Mouse (Mus musculus) midbrain, embryonic 11.5 days (tissue): ENCODE data around the gene Map1lc3a. TPM values are rescaled to one million over a fixed set of nuclear protein-coding genes. Genes with fewer than 3 reads are reported as not detected.

Experiments used
- ATAC-seq: fragments of 200-750 bp; cut with Nextera tagmentation; 2 replicates; pipeline ENCODE4 v1.8.0; 2017; ENCODE audit warnings: moderate TSS enrichment, moderate library complexity; ENCODE audit not compliant: low FRiP score
- DNase-seq: peaks from one replicate; pipeline ENCODE4 v3.0.0; 2015; ENCODE audit warnings: low spot score; ENCODE audit errors: missing footprints
- H3K27ac ChIP-seq: fragments of 300-500 bp; sonication (generic); 2 replicates; pipeline ENCODE4 v1.5.1; 2014; ENCODE audit warnings: low read depth, low read length
- H3K27me3 ChIP-seq: fragments of 300-500 bp; sonication (generic); 2 replicates; pipeline ENCODE4 v1.6.1; 2014; ENCODE audit warnings: mild to moderate bottlenecking, low read length, moderate library complexity, mixed read lengths; ENCODE audit not compliant: control insufficient read depth, insufficient read depth
- H3K36me3 ChIP-seq: fragments of 300-500 bp; sonication (generic); 2 replicates; pipeline ENCODE4 v1.6.1; 2014; ENCODE audit warnings: mild to moderate bottlenecking, low read length, moderate library complexity, mixed read lengths; ENCODE audit not compliant: control insufficient read depth, insufficient read depth
- H3K4me1 ChIP-seq: fragments of 300-500 bp; sonication (generic); 2 replicates; pipeline ENCODE4 v1.6.1; 2014; ENCODE audit warnings: low read length; ENCODE audit not compliant: control insufficient read depth, insufficient read depth
- H3K4me2 ChIP-seq: fragments of 300-500 bp; sonication (generic); 2 replicates; pipeline ENCODE4 v1.6.1; 2014; ENCODE audit warnings: mild to moderate bottlenecking, moderate library complexity
- H3K4me3 ChIP-seq: fragments of 300-500 bp; sonication (generic); 2 replicates; pipeline ENCODE4 v1.5.1; 2014; ENCODE audit warnings: low read depth, low read length
- H3K9ac ChIP-seq: fragments of 300-500 bp; sonication (generic); 2 replicates; pipeline ENCODE4 v1.6.1; 2014; ENCODE audit warnings: low read length
- H3K9me3 ChIP-seq: fragments of 300-500 bp; sonication (generic); 2 replicates; pipeline ENCODE4 v1.6.1; 2016; ENCODE audit warnings: low read length; ENCODE audit not compliant: control insufficient read depth
- WGBS: fragments of 180-500 bp; shearing (Covaris S2); extraction: QIAGEN DNeasy Blood & Tissue Kit; methylation state at CpG from one replicate; pipeline ENCODE4 v1.1.7; 2014; 5-methylcytosine and 5-hydroxymethylcytosine counted together
- polyA plus RNA-seq: library from polyadenylated mRNA; unstranded; fragments of >200 nt; fragmentation: Nextera tagmentation; extraction: Ambion mirVana; gene quantifications from 2 replicates; pipeline ENCODE4 v1.2.1, GENCODE M21; 2014

The Map1lc3a gene
- polyA plus RNA-seq, 1 experiment from 2014 or later: 130 TPM

- H3K36me3 ChIP-seq: peaks cover 42% of the 10 kb centered on the region
Observed at GRCm38 (mm10) chr2:155249588-155249987, 26.5 kb upstream of the Map1lc3a start.

GRCm38 (mm10) chr2:155265526-155265925 lies 10.6 kb upstream of the Map1lc3a start:
- H3K9me3 ChIP-seq: no peaks in the 10 kb centered on the region
- H3K4me1 ChIP-seq: no peaks in the 10 kb centered on the region
- H3K27me3 ChIP-seq: no peaks in the 10 kb centered on the region
- DNase-seq (peak; percentile 60), ATAC-seq (no peak)
- H3K4me3 ChIP-seq: no peak overlapping the region
- H3K9ac ChIP-seq: no peak overlapping the region
- no peak overlapping the region for H3K4me2 ChIP-seq
- H3K36me3 ChIP-seq: no peaks in the 10 kb centered on the region
- H3K27ac ChIP-seq: no peak overlapping the region
- 91% methylated on average over 6 of the region's 6 CpGs for WGBS

More at GRCm38 (mm10) chr2:155249588-155249987, 26.5 kb upstream of the Map1lc3a start:
- Histone ChIP-seq H3K4me2 (no peak overlapping the region), H3K4me1 (no peaks in the 10 kb centered on the region), H3K9me3 (no peaks in the 10 kb centered on the region), H3K27me3 (no peaks in the 10 kb centered on the region), H3K4me3 (no peak overlapping the region), H3K9ac (no peak overlapping the region), H3K27ac (no peak overlapping the region)
- WGBS: 93% methylated on average over 5 of the region's 5 CpGs
- ATAC-seq (no peak), DNase-seq (no peak)

GRCm38 (mm10) chr2:155266896-155267295 lies 9.2 kb upstream of the Map1lc3a start:
- H3K4me2 ChIP-seq: no peak overlapping the region
- no peak overlapping the region for H3K27ac ChIP-seq
- H3K36me3 ChIP-seq: no peaks in the 10 kb centered on the region
- H3K9me3 ChIP-seq: no peaks in the 10 kb centered on the region
- DNase-seq: no peak
- no peak for ATAC-seq
- H3K27me3 ChIP-seq: no peaks in the 10 kb centered on the region
- no peaks in the 10 kb centered on the region for H3K4me1 ChIP-seq
- H3K4me3 ChIP-seq: no peak overlapping the region
- no peak overlapping the region for H3K9ac ChIP-seq
- 84% methylated on average over 5 of the region's 5 CpGs for WGBS

- no peak for ATAC-seq
- H3K4me2 ChIP-seq: no peak overlapping the region
- H3K4me3 ChIP-seq: no peak overlapping the region
- no peaks in the 10 kb centered on the region for H3K9me3 ChIP-seq
- peak; percentile 79 for DNase-seq
- no peaks in the 10 kb centered on the region for H3K36me3 ChIP-seq
- no peaks in the 10 kb centered on the region for H3K27me3 ChIP-seq
- no peak overlapping the region for H3K27ac ChIP-seq
- peaks cover 2% of the 10 kb centered on the region; the same call in 1 of the 2 replicates for H3K4me1 ChIP-seq
- WGBS: 83% methylated on average over 6 of the region's 6 CpGs
- H3K9ac ChIP-seq: no peak overlapping the region
Observed at GRCm38 (mm10) chr2:155271957-155272356, 4.1 kb upstream of the Map1lc3a start.

DNA sequence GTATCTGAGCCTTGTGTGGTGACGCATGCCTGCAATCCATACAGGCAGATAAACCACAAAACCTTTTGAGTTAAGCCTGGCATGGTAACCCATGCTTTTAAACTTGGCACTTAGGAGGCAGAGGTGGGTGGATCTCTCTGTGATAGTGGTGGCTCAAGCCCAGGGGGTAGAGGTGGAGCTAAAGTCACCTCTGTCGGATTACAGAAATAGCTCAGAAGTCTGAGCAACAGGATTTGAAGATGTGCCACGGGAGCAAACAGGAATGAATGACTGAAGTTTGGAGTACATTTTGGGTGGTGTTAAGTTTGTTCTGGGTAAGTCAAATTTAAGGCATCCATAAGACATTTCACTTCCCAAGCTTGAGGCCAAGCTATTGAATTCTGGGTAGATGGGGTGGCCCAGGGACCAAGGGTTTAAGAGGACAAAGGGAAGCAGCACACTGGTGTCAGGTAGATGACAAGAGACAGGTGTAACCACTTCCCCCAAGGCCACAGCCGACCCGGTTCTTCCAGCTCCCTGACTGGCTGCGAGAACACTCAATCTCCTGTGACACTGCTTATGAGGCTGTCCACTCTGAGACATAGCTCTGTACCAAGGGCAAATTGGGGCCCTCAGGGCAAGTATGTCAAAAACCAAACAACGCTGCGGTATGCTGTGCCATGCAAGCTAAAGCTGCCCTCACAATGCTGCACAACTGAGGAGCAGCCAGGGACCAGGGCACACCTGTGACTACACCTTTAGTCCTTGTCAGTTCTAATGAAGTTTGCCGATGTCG lies 3.5 kb upstream of the Map1lc3a start:
- no peaks in the 10 kb centered on the region for H3K27me3 ChIP-seq
- H3K36me3 ChIP-seq: no peaks in the 10 kb centered on the region
- H3K27ac ChIP-seq: no peak overlapping the region
- H3K9me3 ChIP-seq: no peaks in the 10 kb centered on the region
- WGBS: 81% methylated on average over 10 of the region's 10 CpGs
- peaks cover 7% of the 10 kb centered on the region for H3K4me1 ChIP-seq
- H3K9ac ChIP-seq: no peak overlapping the region
- DNase-seq (peak; percentile 70), ATAC-seq (no peak)
- no peak overlapping the region for H3K4me3 ChIP-seq
- no peak overlapping the region for H3K4me2 ChIP-seq

- ATAC-seq: no peak
- 88% methylated on average over 8 of the region's 8 CpGs for WGBS
Observed at GRCm38 (mm10) chr2:155273603-155274002, 2.5 kb upstream of the Map1lc3a start.

GRCm38 (mm10) chr2:155276621-155277175 lies 601 bp downstream of the Map1lc3a start:
- Histone ChIP-seq H3K4me1 (peaks cover 7% of the 10 kb centered on the region), H3K4me3 (peak overlapping the region; percentile 90), H3K36me3 (no peaks in the 10 kb centered on the region), H3K4me2 (peak overlapping the region; percentile 73), H3K27me3 (no peaks in the 10 kb centered on the region), H3K9me3 (no peaks in the 10 kb centered on the region), H3K27ac (no peak overlapping the region), H3K9ac (peak overlapping the region; percentile 84)
- under 1% methylated on average over 42 of the region's 49 CpGs for WGBS
- ATAC-seq (peak; percentile 81), DNase-seq (peak; percentile 92)

More at GRCm38 (mm10) chr2:155273603-155274002, 2.5 kb upstream of the Map1lc3a start:
- no peak overlapping the region for H3K4me3 ChIP-seq
- H3K9ac ChIP-seq: no peak overlapping the region
- H3K27me3 ChIP-seq: no peaks in the 10 kb centered on the region
- H3K36me3 ChIP-seq: no peaks in the 10 kb centered on the region
- peaks cover 7% of the 10 kb centered on the region for H3K4me1 ChIP-seq
- DNase-seq: peak; percentile 60
- no peaks in the 10 kb centered on the region for H3K9me3 ChIP-seq
- no peak overlapping the region for H3K27ac ChIP-seq
- no peak overlapping the region for H3K4me2 ChIP-seq

DNA sequence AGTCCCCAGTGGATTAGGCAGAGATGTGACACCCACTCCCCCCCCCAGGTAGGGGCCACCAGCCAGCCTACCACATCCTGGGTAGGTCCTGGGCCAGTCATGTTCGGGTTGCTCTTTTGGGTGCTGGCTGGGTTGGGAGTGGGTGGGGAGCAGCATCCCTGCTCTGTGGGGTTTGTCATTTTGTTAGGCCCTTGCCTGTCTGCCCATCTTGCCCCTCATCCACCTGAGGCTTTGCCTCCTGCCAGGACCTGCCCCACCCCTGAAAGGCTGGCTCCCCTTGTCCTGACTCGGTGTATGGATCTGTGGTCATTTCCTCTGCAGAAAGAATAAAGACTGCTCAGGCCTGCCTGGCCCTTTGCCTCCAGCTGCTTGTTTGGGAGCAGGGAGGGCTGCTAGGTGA lies 1.6 kb downstream of the Map1lc3a start:
- peaks cover 7% of the 10 kb centered on the region for H3K4me1 ChIP-seq
- no peaks in the 10 kb centered on the region for H3K27me3 ChIP-seq
- H3K9ac ChIP-seq: no peak overlapping the region
- no peak overlapping the region for H3K27ac ChIP-seq
- H3K9me3 ChIP-seq: no peaks in the 10 kb centered on the region
- H3K4me3 ChIP-seq: no peak overlapping the region
- ATAC-seq (no peak), DNase-seq (peak; percentile 75)
- H3K36me3 ChIP-seq: no peaks in the 10 kb centered on the region
- no peak overlapping the region for H3K4me2 ChIP-seq
- 86% methylated on average over 2 of the region's 2 CpGs for WGBS

DNA sequence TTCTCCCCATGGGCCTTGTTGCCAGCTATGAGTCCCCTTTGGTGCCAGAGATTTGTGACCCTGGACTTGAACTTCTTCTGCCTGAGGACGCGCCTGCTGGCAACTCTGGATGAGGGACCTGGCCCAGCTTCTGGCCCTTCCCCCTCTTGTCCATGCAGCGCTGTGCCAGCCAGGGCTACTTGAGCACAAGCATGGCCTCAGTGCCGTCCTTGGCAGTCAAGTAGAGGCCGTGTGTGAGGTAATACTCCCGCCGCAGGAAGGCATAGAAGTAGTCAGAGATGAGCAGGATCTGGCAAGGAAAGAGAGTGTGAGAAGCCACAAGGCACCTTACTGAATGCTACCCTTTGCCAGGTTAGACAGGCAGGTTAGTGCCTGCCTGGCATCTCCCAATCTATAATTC lies 2.3 kb downstream of the Map1lc3a start:
- Histone ChIP-seq H3K9ac (no peak overlapping the region), H3K9me3 (no peaks in the 10 kb centered on the region), H3K4me1 (peaks cover 7% of the 10 kb centered on the region), H3K27me3 (no peaks in the 10 kb centered on the region), H3K4me3 (no peak overlapping the region), H3K4me2 (no peak overlapping the region), H3K36me3 (no peaks in the 10 kb centered on the region), H3K27ac (no peak overlapping the region)
- DNase-seq (peak; percentile 54), ATAC-seq (no peak)
- 87% methylated on average over 7 of the region's 7 CpGs for WGBS
